Mouse (Mus musculus) neural tube, embryonic 10.5 days (tissue): ENCODE measurements around the gene Igdcc3.

Source experiments
- DNase-seq: peaks from one replicate; pipeline ENCODE4 v3.0.0-alpha.2; 2017; ENCODE audit warnings: low spot score; ENCODE audit errors: extremely low spot score

The Igdcc3 gene

DNA sequence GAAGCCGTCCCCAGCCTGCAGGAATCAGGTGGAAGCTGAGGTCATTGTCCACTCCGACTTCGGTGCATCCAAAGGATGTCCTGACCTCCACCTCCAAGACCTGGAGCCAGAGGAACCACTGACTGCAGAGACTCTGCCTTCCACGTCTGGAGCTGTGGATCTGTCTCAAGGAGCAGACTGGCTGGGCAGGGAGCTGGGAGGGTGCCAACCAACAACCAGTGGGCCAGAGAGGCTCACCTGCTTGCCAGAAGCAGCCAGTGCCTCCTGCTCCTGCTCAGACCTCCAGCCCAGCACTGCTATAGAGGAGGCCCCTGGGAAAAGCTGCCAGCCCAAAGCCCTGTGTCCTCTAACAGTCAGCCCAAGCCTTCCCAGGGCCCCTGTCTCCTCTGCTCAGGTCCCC is 5.9 kb upstream of the Igdcc3 start:
- DNase-seq: no peak

DNA sequence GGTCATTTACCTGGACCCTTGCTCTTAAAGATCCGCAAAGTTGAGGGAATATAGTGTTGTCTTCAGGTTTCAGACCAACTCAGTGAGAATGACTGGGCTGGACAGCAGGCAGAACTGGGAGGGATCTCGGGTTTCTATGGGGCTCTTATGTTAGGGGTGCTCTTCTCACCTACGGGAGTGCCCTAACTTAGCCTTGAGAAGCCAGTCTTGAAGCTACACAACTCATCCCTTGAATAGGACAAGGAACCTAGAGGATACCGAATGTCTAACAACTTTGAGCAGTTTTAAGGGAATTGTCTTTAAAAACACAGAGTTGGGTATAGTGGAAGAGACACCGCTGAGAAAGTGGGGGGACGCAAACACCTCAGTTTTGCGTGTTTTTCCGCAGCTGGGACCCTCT is 498 bp upstream of the Igdcc3 start:
- DNase-seq: peak; percentile 43

DNA sequence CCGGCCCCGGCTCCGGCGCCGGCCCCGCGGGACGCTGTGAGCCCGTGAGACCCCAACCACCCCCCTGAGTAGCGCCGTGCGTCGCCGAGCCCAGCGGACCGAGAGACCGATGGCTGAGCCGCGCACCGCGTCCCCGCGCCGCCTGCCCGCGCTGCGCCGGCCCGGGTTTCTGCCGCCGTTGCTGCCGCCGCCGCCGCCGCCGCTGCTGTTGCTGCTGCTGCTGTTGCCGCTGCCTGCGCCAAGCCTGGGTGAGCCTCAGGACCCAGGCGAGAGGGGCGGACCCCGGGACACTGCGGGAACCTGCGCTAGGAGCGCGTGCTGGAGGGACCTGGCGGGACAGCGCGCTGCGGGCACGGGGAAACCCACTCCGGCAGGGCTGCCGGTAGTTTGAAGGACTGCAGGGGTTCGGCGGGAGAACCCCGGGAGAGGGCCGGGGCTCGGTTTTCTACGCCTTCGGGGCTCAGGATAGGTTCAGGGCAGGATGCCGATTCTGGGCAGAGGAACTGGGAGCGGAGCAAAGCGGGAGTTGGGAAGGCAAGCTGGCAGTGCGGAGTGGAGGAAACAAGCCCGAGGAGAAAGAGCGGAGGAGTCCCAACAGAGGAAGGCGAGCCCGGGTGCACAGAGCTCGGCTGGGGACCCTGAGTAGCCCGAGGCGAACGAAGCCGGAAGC is 452 bp downstream of the Igdcc3 start:
- peak; percentile 86 for DNase-seq

DNA sequence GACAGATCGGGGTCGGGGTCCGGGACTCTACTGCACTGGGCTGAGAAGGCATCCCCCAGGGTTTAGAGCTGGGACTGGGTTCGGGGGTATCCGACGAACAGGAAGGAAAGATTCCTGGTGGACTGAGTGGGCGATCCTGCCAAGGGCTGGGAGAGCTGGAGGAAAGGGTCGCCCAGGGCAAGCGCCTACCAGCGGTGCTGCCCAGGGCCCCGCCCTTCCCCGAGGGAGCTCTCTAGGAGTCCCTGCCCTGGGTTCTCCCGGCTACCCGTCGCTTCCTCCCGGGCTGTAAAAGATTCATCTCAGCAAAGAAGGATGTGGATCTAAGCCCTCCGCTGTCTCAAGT is 958 bp downstream of the Igdcc3 start:
- DNase-seq: peak; percentile 78

DNA sequence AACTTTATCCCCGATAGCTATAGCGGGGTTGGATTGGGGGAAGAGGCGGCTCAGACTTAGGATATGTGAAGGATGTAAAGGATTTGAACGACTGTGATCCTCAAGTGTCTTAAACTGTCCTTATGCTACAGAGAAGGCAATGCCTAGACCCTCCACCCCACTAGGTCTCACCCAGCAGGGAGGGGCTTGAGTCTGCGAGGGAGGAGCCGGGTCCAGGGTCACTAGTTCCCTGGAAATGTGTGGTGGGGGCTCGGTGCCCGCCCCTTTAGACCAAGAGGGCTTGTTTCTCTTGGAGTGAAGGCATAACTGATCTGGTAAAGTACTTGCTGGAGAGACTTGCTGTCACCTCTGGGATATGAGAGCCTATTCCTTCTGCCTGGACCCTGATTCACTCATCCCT is 1.4 kb downstream of the Igdcc3 start:
- peak; percentile 57 for DNase-seq

DNA sequence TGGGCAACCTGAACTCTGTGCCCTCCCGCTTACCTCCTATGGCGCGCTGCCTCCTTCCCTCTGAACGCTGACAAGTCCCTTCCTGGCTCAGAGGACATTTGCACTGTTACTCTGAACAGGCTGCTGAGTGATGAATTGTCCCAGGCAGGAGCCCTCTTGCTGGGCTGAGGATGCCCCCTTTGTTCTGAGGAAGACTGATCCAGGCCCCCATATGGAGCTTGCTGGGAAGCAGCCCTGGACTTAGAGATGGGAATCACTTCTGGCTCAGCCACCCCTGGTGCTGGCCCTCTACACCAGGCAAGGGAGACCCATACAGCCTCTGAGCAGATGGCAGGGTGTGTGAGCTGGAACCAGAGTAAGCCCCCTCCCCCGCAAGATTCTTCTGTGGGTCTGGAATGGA is 5.0 kb downstream of the Igdcc3 start:
- DNase-seq: no peak

DNA sequence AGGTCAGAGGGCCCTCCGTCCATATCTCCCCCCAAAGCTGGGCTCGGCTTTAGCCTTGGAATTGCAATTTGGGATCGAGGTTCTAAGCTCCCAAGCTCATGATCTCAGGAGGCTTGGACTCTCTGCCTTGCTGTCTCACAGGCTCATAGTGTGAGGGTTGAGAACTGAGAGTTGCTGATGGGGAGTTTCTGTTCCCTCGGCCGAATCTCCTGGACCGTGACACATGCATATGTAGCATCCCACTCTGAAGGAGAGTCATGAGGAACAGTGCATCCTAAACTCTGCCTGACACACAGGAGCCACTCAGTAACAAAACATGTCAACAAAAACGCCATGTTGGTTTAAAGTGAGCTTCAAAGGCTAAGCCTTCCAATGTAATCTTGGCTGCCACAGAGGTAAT is 7.5 kb downstream of the Igdcc3 start:
- DNase-seq: no peak

DNA sequence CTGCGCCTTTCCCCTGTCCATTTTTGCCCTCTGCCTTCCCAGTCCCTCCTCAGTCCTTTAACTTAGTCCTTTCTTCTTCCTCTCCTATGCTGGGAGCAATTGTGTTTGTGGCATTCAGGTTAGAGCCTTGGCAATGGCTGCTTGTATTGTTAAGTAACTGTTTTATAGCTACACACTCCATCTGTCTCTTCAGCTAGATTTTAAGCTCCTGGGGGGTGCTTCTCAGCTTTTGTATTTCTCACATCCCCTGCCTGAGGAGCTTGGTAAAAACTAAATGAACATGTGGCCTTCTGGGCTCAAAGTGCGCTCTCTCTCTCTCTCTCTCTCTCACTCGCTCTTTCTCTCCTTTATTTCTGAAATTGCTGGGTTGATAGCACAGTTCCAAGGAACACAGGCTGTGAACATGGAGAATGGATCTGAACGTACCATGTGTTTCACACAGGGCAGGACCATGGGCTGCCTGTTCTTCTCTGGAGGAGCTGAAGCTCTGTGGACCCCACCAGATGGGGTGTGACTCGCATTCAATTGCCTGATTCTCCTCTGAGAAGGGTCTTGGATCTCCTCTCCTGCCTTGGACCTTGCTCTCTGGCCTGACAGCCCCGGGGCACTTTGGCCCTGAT is 11.8 kb downstream of the Igdcc3 start:
- DNase-seq: no peak

DNA sequence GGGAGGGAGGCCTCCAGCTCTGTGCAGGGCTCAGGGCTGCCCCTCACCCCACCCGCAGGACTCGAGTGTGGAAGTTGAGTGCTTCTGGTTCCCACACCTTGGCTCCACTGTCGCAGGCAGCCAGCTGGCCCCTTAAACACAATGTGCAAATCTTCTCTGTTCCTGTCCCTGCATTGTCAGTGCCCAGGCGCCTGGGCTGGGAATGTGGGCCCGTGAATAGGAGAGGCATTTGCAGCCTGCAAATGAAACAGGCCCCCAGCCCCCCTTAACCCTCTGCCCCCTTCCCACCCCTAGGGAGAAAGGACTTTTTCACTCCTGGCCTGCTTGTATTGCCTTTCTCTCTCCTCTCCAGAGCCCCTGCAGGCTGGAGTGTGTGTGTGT is 12.3 kb downstream of the Igdcc3 start:
- DNase-seq: peak; percentile 73

DNA sequence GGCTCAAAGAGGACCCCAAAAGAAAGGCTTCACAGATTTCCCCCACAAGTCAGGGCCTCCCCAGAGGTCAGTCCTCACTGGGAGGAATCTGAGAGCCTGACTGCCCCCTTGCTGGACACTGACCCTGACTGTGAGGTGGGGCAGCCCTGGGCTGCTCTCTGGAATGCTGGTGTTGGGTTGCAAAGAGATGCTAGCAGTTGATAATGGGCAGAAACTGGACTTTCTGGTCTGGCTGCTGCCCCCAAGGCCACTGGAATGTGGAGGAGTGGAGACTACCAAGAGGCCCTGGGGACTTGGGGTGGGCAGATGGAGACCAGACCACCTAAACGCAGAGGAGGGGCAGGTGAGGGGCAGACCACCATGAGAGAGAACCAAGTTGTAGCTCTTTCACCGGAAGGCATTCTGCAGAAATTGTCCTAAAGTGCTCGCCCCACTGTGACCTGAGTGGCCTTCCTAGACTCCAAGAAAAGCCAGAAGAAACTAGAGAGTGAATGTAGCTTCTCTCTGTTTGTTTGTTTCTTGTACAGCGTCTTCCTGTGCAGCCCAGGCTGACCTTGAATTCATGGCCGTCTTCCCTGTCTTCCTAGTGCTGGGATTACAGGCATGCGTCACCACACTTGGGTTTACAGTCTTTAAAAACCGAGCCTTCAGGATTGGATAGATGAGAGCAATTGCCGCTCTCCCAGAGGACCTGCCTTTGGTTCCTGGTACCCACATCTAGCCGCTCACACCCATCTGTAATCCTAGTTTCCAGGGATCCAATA is 13.9 kb downstream of the Igdcc3 start:
- DNase-seq: peak; percentile 47

DNA sequence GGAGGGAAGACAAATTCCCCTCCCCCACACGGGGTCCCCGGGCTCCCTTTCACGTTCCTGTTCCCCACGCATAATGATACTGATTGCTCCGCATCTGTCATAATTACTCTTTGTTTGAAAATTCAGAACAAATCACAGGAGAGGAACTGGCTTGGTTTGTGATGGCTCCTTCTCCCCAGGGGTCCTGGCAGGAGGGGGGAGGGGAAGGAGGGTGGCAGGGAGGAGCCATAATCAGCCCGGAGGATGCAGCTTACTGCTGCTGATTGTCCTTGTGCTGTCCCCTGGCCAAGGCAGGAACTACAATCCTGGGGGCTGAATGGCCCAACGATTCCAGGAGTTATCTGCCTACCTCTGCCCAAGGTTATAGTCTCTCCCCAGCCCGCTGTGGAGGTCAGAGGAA is 15.6 kb downstream of the Igdcc3 start:
- DNase-seq: no peak

DNA sequence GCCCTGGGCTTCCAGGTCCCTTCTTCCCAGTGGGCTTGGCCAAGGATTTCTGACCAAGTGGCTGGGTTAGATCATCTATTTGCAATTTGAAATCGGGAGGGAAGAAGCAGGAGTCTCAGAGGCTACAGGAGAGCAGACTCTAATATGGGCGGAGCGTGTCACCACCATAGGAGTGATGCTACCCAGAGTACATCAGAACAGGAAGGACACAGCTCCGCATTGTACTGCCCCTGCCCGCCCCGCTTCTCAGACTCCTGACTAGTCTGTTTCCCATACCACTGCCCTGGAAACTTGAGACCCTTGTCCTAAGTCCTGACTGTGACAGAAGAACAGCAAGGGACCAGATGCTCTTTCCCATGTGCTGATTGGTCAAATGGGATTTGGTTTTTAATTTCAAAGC is 16.6 kb downstream of the Igdcc3 start:
- no peak for DNase-seq

DNA sequence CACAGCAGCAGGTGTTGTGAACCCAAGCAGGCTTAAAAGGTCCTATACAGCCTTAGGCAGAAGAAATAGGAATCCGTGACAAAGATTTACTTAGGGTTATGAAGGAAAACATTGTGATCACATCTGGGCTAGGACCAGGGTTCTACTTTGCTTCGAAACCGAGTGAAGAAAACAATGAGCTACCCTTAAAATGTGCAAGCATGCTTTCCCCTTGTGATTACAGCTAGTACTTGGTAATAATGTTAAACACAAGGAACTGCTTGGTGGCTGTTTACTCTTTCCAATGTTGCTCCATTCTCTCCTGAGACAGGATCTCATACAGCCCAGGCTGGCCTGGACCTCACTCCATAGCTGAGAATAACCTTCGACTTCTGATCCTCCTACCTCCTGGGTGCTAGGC is 20.2 kb downstream of the Igdcc3 start:
- no peak for DNase-seq

DNA sequence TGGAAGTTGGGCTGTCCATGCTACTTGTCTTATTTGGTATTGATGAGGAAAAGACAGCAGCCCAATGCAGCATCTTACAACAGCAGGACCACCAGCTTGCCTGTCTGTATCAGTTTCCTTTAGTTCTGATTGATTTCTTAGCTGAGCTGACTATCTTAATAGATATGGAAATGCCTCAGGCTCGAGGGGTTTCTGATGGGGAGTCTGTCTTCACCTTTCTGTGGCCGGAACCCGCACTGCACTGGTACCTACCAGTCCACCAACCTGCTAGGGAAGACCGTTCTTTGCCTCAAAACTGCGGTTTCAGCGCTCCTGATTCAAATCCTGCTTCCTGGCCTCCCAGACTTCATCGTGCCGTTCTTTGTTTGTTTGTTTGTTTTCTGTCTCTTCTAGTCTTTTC is 20.9 kb downstream of the Igdcc3 start:
- DNase-seq: peak; percentile 44

DNA sequence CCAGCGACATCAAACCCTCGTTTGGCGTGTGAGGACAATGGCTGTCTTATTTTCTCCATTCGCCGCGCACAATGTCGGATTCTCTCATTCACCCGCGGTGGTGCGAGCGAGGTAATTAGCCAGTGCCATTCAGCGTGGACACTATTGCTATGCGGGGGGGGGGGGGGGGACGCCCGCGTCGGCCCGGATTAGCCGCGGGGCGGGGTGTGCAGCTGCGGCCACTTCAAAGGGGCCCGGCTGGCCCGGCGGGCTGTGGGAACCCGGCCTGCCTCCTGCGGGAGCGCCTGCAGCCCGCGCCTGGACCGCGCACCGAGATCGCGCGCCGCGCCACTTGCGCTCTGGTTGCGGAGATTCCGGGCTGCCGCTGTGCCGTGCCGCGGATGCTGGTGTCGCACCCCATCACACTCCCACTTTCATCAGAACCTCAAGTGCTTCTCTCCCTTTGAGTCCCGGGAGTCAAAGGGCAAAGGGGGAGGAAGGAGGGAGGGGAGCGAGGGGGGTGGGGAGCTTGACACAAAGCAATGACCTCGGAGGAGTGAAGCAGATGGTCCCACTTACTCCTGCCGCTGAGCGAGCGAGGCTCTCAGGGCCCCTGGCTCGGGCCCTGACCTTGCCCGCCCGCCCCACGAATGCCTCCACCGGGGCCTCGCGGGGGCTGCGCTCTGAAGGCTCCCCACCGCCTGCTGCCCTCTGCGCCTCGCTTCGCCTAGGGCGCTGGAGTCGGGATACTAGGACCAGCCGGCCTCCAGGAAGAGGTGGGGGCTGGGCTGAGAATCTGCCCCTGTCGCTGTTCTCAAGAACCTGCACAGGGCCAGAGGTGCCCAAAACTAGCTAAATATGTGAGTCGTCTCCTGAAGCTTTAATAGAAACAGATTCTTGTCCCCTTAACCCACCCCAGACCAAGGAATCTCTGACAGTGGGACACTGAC is 22.0 kb downstream of the Igdcc3 start:
- DNase-seq: peak; percentile 91

DNA sequence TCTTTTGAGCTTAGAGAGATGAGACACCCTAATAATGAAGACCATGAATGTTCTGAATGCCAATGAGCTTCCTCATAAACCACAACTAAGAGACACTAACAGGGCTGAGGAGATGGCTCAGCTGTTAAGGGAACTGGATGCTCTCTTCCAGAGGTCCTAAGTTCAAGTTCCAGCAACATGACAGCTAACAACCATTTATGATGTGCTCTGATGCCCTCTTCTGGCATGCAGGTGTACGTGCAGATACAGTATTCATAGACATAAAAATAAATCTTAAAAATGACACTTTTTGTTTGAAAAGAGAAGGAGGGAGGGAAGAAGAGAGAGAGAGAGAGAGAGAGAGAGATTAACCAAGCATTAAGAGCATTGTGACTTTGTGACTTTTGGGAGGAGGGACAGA is 23.9 kb downstream of the Igdcc3 start:
- no peak for DNase-seq

DNA sequence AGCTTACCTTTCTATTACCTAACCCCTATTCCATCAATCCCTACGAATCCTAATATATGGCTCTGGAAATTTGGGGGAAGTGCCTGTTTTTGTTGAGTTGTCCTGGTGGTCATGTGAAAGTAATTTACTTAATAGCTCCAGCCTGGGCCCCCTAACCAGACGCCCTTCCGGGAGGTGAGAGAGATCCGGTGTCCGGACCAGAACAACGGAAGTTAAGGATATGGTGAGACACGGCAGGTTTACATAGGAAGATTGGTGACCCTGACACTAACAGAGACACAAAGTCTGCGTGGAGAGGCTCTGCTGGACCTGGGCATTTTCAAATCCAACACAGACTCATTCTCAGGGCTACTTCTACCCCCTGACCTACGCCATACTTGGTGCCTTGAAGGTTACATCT is 25.4 kb downstream of the Igdcc3 start:
- DNase-seq: no peak

DNA sequence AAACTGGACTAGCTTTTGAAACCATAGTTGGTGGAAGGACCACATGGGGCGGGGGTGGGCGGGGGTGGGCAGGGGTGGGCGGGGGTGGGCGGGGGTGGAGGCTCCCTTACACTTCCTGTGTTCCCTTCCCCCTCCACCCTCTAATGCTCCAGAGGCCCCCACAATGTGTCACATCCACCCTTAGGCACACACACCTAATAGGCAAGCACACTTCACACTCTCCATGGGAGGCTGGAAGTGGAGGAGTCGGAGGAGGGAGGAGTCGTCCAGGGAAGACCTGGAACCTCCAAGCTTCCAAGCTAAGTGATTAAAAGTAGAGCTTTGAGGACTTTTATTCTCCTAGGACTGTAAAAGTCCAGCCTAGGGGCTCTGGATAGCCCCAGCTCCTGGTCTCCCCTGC is 27.5 kb downstream of the Igdcc3 start:
- no peak for DNase-seq

DNA sequence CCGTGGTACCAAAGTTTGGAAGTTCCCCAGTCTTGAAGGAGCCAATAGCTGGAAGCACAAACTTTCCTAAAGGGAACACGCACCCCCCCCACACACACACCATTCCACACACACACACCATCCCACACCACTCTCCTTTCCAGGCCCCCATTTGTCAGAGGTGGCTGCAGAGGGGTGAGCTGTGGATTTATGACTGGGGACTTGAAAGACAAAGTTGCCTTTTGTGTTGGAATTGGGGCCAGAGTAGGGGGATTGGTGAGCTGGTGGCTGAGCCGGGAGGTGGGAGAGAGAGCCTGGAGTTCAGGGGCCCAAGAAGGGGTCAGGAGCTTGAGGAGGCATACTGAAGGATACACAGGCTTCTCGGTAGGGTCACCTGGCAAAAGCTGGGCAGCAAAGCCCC is 28.0 kb downstream of the Igdcc3 start:
- no peak for DNase-seq

DNA sequence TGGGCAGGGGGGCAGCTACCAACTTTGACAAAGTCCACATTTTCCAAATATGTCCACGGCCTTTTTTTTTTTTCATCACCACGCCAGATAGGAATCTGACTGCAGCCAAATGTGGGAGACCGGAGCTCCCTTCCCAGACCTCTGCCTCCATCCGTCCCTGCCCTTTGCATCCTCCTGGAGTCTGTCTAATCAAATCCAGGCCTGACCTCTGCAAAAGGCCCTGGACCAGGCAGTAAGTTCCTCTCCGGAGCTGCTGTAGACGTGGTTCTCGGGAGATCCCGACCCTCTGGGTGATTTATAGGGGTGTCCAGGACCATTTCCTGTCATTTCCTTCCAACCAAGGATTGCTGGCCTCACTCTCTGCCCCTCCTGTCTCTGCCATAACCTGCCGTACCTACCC is 31.7 kb downstream of the Igdcc3 start:
- no peak for DNase-seq

DNA sequence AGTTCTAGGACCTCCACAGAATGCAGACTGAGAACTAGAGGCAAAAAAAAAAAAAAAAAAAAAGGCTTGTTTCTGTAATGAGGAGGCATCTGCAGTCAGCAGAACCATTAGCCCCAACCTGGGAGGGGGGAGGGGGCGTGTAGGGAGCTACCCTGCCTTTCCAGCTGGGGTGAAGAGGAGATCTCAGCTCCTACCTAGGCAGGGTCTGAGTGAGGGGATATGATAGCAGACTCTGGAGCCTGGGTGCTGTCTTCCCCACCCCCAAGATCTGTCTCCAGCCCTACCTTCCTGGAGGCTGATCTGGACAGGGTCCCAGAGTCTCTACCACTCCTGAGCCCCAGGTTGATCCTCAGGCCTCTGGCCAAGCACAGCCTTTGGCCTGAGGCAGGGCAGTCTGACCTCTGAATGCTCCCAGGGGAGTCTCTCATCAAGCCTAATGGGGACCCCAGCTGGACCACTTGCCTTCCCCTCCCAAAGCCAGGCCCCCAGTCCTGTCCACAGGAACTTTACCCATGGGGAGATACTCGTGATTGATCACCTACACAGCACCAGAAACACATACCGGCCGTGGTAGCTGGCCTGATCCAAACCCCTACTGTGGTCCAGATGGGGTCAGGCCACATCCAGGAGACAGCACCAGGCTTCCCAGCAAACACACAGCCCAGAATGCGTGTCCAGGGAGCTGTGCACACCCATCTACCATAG is 34.4 kb downstream of the Igdcc3 start:
- peak; percentile 74 for DNase-seq
